Mouse (Mus musculus) testis, postnatal 14 days (tissue): ENCODE results near the gene Myh3.
A peak's percentile ranks its signal among the peaks of the same experiment; 100 is the strongest.
"Not testable (repeated sequence)": the region's sequence is repeated elsewhere in the genome, so short reads cannot be mapped to it uniquely, and the experiment has no call there.

Experiments
- DNase-seq: peaks from one replicate; pipeline ENCODE4 v3.0.0; 2021; ENCODE audit warnings: low spot score

Gene Myh3

DNA sequence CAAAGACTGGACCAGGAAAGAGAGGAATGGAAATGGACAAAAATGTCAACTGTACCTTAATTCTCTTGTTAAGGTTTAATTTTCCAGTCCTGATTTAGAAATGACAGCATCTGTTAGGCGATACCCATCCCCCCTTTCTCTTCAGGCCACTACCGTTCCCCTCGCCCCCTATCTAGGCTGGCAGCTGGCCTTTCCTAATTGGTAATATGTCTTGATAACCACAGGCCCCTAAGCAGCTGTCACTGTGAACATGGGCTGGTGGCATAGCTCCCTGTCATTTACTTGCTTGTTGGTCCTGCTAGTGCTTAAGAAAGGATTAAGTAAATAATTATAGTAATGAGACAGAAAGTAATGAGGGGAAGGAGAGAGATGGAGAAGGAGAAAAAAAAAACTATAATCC is 665 bp upstream of the Myh3 start:
- DNase-seq = no peak

GRCm38 (mm10) chr11:67078888-67079287 is 788 bp downstream of the Myh3 start:
- DNase-seq = no peak

GRCm38 (mm10) chr11:67079740-67080139 is 1.6 kb downstream of the Myh3 start:
- no peak for DNase-seq

DNA sequence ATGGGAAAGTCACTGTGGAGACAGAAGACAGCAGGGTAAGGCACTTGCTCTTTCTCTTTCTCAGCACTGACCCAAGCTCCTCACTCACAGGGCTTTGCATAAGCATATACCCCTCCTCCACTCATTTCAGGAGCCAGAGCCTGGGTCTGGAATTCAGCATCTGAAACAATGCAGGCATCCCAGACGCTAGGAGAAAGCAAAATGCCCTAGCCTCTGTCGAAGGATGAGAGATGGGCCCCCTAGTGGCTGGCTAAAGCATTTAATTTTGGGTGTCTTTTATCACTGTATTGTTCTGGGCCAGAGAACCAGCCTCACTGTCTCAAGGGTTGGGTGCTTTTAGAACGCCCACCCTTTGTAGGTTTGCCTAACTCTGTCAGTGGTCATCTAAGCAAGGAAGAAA is 2.1 kb downstream of the Myh3 start:
- DNase-seq = no peak

DNA sequence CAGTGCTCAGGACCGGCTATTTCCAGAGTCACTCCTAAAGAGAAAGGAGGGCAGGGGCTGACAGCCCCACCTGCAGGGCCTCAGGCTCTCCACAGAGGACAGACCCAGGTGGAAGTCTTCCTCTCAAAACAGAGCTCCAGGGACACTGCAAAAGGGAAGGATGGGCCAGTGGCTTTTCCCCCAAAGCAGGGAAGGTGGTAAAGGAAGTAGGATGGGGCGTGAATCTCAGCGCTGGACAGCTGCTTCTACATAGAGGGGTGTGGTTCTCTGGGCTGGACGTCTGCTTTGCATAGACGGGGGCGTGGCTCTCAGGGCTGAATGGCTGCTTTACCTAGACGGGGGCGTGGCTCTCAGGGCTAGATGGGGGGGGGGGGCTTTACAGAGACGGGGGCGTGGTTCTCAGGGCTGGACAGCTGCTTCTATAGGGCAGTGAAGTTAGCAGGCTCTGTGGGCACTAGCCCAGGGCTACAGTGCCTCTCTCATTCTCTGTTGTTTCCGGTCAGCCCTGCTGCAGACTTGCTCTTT is 3.1 kb downstream of the Myh3 start:
- peak; percentile 73 for DNase-seq

GRCm38 (mm10) chr11:67082188-67082587 is 4.1 kb downstream of the Myh3 start:
- DNase-seq = no peak

DNA sequence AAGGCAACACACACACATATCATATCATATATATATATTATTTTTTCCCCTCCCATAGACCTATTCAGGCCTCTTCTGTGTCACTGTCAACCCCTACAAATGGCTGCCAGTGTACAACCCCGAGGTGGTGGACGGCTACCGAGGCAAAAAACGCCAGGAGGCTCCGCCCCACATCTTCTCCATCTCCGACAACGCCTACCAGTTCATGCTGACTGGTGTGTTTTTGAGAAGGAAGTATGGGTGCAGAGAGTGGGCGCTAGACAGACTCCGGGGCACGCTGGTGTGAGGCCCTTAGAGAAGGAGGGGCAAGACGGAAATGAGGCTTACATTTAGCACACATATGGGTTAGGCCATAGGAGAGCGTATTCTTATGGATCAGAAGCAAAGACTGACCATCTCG is 4.7 kb downstream of the Myh3 start:
- DNase-seq = no peak

- no peak for DNase-seq
These were observed 5.1 kb downstream of the Myh3 start for GRCm38 (mm10) chr11:67083239-67083638.

GRCm38 (mm10) chr11:67083712-67084340 is 5.7 kb downstream of the Myh3 start:
- DNase-seq = no peak

DNA sequence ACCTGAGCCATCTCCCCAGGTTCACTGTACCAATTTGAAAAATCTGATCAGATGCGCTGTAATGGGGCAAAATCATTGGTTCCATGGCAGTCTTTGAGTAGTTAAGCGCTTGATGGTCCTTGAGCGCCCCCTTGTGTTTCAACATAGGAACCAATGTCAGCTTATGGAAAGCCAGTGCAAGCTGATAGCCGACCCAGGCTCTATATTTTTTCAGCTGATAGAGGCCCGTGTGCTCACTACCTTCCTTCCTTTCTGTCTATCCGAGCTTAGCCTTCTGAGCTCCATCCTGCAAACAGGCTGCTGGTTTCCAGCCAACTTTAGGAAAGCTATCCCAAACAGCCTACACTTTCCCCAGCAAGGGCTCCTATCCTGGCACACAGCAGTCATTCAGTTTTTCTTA is 7.4 kb downstream of the Myh3 start:
- peak; percentile 62 for DNase-seq

DNA sequence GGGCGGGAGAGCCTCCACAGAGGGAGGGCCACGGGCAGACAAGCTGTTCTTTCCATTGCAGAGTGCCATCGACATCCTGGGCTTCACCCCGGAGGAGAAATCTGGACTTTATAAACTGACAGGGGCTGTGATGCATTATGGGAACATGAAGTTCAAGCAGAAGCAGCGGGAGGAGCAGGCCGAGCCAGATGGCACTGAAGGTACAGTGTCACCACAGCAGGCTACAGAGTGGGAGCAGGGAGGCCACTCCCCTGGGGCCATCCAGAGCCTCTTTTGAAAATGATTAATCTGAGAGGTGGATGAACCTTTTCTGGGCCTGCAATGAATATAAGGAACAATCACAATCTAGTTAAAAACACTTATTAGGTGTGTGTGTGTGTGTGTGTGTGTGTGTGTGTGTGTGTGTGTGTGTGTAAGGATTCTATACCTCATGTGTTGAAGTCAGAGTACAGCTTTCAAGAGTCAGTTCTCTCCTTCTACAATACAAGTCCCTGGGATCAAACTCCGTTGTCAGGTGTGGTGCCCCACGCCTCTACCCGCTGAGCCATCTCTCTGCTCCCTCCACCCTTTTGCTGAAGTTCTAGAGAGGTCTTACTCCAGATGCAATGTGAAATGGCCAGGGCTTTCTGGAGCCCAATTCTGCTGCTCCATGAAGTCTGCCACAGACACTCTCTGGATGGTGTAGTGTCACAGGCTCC is 8.5 kb downstream of the Myh3 start:
- DNase-seq = no peak

GRCm38 (mm10) chr11:67087225-67087624 is 9.1 kb downstream of the Myh3 start:
- no peak for DNase-seq

GRCm38 (mm10) chr11:67092354-67092753 is 14.3 kb downstream of the Myh3 start:
- DNase-seq = not testable (repeated sequence)

GRCm38 (mm10) chr11:67093201-67093600 is 15.1 kb downstream of the Myh3 start:
- DNase-seq = no peak

DNA sequence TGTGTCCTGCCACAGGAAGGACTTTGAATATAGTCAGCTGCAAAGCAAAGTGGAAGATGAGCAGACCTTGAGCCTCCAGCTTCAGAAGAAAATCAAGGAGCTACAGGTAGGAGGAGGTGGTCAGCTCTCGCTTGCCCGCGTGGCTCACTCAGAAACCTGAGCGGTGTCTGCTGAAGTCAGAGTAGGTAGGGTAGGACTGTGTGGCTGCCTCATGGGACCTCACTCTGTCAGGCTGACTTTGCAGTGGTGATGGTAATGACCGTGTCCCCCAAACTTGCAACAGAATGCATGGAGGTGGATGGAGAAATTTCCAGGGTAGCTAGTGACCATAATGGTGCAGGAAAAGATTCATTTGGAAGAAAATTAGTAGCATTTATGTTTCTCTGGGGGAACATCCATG is 15.6 kb downstream of the Myh3 start:
- DNase-seq = no peak

- DNase-seq = no peak
These were observed 16.4 kb downstream of the Myh3 start for GRCm38 (mm10) chr11:67094470-67094869.

DNA sequence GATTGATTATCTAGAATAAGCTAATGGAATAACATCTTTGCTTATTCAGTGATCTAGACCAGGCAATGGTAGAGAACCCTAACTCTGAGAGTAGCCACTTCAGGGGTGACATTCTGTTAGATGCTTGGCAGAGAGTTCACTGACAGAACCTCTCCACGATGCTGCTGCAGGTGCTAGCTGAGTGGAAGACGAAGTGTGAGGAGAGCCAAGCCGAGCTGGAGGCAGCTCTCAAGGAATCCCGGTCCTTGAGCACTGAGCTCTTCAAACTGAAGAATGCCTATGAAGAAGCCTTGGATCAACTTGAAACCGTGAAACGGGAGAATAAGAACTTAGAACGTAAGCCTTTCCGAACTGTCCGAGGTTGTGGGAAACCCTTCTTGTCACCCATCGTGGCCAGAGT is 19.6 kb downstream of the Myh3 start:
- no peak for DNase-seq

DNA sequence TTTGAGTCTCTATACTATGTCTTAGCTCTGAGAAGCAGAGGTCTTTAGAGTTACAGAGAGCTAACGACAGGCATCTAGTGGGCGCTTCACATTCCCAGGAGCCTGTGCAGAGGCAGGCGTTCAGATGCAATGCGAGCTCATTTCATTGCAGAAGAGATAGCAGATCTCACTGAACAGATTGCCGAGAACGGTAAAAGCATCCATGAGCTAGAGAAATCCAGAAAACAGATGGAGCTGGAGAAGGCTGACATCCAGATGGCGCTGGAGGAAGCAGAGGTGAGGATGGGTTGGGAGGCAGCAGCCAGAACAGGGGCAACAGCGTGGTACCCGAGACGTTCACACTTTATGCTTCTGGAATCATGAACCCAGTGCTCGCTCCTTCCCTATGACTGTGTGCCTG is 20.3 kb downstream of the Myh3 start:
- DNase-seq = no peak

- no peak for DNase-seq
These were observed 21.1 kb downstream of the Myh3 start for GRCm38 (mm10) chr11:67099241-67099640.

GRCm38 (mm10) chr11:67100169-67100568 is 22.1 kb downstream of the Myh3 start:
- no peak for DNase-seq

- no peak for DNase-seq
These were observed 23.6 kb downstream of the Myh3 start for GRCm38 (mm10) chr11:67101713-67102112.

- no peak for DNase-seq
These were observed 25.2 kb downstream of the Myh3 start for GRCm38 (mm10) chr11:67103256-67103655.

DNA sequence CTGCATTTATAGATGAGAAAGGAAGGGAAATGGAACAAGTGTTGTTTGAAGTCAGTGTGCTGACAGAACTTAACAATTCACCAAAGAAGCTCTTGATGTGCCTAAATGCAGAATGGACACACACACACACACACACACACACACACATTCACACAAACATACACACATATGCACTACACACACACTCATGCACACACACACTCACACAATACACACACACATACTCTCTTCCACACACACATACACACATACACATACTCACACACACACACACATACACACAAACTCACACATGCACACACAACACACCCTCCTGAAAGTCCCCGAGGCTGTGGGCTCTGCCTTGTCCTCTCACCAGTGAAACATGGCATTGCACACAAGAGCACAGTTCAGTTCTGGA is 26.1 kb downstream of the Myh3 start:
- DNase-seq = no peak

- no peak for DNase-seq
These were observed 26.6 kb downstream of the Myh3 start for GRCm38 (mm10) chr11:67104714-67105113.
